Mouse (Mus musculus): Measurements from ENCODE around the gene Qtrt1.
A peak's percentile ranks its signal among the peaks of the same experiment; 100 is the strongest.
"Not testable (repeated sequence)": the region's sequence is repeated elsewhere in the genome, so short reads cannot be mapped to it uniquely, and the experiment has no call there.

Qtrt1 gene

GRCm38 (mm10) chr9:21451870-21452269 is 40.2 kb downstream of the Qtrt1 start:
- no peak for DNase-seq

DNA sequence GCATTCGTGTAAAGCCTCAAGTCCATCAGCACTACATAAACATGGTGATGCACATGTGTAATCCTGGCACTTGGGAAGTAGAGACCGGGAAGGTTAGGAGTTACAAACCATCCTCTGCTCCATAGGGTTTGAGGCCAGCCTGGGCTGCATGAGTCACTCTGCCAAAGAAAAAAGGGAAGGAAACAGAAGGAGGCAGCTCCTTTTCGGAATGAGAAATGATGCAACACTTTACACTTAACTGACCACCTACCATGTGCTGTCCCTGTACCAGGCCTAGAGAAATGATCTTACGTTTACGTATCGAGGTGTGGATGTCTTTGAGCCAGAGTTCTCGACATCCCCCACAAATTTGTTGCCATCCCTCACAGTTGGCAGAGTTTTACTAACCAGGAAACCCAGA is 41.4 kb downstream of the Qtrt1 start:
- no peak for DNase-seq

- no peak for DNase-seq
Observed at GRCm38 (mm10) chr9:21453459-21453858, 41.8 kb downstream of the Qtrt1 start.

GRCm38 (mm10) chr9:21454556-21454955 is 42.9 kb downstream of the Qtrt1 start:
- DNase-seq, result no peak

DNA sequence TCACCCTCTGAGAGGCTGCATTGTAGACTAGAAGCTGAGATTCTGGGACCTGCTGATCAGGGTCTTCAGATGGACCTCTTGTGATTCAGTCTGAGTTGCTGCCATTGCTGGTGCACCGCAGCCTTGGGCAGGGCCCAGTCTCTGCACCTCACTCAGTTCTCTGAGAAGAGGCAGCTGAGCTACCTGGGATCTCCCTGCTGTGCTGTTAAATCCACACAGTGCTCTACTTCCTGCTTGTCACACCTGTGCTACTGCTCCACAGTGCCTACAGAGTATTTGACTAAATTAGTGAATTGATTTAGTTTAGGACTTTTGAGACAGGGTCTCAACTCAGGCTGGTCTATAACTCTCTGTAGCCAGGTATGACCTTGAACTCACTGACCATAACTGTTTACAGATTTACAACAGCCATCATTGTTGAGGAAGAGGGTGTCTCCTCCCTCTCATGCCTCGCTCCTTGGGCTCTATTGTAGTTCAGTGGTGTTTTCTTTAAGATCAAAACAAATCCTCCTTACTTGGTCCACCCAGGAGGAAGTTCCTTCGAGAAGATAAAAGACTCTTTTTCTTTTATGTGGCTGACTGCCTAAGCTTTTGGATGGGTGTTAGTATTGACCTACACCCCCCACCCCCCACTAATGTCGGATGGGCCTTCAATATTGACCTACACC is 43.6 kb downstream of the Qtrt1 start:
- DNase-seq, result no peak

DNA sequence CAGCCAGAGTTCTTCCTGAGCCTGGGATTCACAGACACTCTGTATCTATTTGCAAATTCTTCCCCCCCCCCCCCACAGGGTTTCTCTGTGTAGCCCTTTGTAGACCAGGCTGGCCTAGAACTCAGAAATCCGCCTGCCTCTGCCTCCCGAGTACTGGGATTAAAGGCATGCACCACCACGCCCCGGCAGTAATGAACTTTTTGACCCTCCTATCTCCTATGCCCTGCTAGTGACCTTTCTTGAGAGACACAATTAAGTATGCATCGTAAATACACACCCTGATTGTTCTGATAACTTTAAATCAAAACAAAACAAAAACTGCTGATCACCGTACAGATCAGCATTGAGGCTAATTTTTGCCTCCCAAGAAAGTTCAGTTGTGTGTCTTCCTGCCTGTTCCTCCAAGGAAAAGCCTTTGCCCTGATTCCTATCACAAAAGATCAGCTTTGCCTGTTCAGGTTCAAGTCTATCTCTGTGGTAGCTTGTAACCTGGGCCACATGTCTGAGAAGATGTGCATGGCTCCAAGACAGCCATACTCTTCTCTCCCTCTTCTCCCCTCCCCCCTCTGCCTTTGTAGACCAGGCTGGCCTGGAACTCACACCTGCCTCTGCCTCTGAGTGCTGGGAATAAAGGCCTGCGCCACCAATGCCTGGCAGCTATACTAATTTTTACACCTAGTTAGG is 44.8 kb downstream of the Qtrt1 start:
- DNase-seq, result no peak

GRCm38 (mm10) chr9:21456930-21457634 is 45.4 kb downstream of the Qtrt1 start:
- DNase-seq, result no peak

DNA sequence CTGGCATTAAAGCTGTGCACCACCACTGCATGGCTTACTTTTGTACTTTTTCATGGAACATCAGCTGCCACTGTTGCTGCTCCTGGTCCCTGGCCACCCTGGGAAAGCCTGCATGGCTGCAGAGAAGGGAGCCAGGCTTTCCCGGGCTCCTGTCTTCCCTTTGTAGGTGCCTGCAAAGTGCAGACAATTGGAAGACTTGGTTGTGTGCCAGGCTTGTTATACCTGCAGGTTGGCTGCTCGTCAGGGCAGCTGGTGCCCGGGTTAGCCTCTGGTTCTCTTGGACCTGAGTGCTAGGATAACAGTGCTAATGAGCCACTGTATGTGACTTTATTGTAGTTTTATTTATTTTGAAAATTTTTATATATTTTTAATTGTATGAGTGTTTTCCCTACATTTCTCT is 47.2 kb downstream of the Qtrt1 start:
- no peak for DNase-seq

DNA sequence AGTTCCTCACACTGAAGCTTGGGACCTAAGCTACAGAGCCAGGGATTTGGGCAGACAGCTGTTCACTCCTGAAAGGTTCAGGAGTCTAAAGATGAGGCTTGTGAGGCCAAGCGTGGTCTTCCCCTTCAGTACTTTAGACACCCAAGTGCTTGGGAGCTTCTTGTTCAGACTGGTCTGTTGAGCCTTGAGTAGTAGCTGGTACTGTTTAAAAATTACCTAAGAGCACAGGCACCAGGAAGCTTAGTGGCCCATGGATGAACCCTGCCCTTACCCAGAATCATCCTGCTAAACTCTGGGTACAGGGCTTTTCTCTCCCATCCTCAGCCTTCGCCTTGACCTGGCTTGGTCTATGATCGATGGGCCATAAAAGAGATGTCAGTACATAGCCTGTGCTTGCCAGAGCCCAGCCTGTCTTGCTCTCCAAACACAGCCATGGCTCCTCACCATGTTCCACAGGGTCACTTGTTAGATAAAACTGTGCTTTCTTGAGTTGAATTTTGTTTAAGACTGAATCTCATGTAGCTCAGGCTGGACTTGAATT is 48.8 kb downstream of the Qtrt1 start:
- DNase-seq, result peak; percentile 78

DNA sequence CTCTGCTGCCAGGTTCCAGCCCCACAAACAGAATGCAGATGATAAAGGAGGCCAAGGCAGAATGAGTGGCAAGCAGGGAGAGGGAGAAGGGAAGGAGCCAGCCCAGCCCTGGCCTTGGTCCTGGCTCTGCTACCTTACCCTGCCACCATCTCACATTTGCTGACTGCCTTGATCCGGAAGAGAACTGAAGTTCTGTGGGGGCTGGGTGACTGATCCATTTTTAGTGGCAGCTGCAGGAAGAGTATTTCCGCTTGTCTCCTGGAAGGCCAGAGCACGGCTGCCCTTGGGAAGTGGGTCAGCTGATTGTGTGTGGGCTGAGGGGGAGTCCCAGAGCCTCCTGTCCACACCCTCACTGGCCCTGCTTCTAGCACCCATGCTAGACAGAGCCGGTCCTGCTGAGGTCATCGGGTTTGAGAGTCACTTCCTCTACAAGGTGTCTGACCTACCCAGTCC is 51.5 kb downstream of the Qtrt1 start:
- peak; percentile 74 for DNase-seq

- no peak for DNase-seq
Observed at GRCm38 (mm10) chr9:21463766-21464564, 52.3 kb downstream of the Qtrt1 start.

GRCm38 (mm10) chr9:21464565-21464928 is 52.9 kb downstream of the Qtrt1 start:
- not testable (repeated sequence) for DNase-seq

DNA sequence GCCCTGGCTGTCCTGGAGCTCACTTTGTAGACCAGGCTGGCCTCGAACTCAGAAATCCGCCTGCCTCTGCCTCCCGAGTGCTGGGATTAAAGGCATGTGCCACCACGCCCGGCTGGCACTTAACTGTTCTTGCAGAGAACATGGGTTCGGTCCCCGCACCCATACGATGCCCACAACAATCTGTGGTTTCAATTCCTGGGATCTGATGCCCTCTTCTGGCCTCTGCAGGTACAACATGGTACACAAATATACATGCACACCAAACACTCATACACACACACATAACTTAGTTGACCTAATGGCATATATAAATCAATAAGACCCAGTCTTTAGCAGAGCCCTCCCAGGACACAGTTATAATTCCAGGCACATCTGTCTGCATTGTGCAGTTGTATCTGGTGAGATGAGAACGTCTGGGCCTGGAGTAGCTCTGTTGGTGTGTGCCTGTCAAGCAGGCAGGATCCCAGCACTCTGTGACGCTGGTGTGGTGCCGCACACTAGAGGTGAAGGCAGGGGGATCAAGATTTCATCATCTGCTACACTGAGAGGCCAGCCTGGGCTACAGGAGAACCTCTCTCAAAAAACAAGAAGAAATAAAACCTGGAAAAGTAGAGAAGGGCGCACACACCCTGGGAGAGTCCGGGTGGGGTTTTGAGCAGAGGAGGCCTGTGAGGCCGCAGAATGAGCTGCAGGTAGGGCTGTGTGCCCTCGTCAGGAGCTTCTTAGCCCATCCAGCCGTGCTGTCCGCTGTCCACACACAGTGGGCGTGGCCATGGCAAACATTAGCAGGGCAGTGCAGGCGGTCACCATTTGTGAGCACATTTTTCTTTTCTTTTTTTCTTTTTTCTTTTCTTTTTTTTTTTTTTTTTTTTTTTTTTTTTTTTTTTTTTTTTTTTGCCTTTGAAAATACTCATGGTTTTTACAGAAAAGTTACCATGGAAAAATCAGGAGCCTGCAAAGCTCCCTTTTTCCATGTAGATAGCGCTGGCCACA is 57.7 kb downstream of the Qtrt1 start:
- peak; percentile 35 for DNase-seq

Measured in kidney, adult 11 months (tissue).